Mouse (Mus musculus): ENCODE measurements around the gene Ccdc124. TPM values are rescaled to one million over a fixed set of nuclear protein-coding genes. Genes with fewer than 3 reads are reported as not detected.

Gene Ccdc124
- polyA plus RNA-seq (2016; fragmentation: Nextera tagmentation; extraction: Ambion mirVana) = 131 and 139 TPM in 2 replicates

DNA sequence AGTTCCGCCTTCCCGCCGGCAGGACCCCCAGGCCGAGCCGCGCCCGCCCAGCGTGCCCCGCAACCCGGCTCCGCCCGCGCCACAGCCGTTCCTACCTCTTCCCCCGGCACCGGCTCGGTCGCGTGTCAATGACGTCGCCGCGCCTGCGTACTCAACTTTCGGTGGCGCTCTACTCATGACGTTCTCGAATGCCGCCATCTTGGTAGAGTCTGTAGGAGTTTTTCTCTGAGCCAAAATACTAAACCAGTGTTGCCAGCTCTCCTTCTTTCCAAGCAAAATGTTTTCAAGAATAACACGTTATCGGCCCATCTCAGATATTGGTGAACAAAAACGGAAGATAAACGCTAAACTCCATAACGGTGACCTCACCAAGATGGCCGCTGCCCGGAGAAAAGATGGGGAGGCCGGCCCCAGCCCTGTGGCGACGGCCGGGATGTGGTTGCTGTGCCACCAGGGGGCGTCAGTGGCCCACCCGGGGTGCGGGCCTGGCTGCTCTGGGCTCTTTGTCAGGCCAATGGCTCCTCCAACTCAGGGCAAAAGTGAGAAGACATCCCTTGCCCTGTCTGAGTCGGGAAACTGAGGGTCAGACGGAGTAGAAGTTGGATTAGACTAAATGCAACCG, at the start of gene Ccdc124:
Ccdc124 (minus strand) TSS at position 572 of the 622 bp plus-strand sequence.
- Histone ChIP-seq H3K4me3 (peak within 1 kb of the TSS; percentile 91), H3K4me1 (peaks cover 25% of the 10 kb centered on the region), H3K36me3 (peaks cover 2% of the 10 kb centered on the region; the same call in 1 of the 2 replicates), H3K9me3 (replicated peaks) (no peaks in the 10 kb centered on the region), H3K27me3 (no peaks in the 10 kb centered on the region), H3K27ac (peak within 1 kb of the TSS; percentile 79), H3K4me2 (replicated peaks) (peak within 1 kb of the TSS; percentile 91), H3K9ac (peak within 1 kb of the TSS; percentile 85)
- peak; percentile 88 for ATAC-seq (ENCODE audit: low FRiP score)
- WGBS = under 1% methylated on average over 46 of the region's 46 CpGs

DNA sequence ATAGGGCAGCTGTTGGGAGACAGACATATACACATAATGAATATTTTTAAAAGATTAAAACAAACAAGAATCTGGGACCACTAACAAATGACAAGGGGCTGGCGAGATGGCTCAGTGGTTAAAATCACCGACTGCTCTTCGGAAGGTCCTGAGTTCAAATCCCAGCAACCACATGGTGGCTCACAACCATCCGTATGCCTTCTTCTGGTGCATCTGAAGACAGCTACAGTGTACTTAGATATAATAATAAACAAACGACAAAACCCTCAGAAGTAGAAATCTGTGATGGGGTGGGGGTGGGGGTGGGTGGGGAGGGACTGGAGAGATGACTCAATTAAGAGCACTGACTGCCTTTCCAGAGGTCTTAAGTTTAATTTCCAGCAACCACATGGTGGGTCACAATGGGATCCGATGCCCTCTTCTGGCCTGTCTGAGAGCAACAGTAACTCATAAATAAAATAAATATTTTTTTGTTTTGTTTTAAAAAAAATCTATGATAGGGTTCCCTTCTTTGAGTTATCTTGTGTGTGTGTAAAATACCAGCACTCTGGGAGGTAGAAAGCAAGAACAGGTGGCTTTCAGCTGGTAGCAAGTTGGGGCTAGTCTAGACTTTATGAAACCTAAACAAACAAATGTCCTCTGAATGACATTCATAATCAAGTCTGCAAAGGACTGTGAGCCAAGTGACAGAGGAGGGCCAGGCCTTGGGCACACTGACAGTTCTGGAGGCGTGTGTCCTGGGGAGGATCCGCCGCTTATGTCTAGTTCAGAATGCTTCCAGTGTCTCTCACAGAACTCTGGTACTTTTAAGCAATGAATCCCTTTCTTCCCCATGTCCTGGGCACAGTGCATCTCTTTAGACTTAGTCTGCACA, 46.6 kb upstream of the Ccdc124 start:
- Histone ChIP-seq H3K27me3 (no peaks in the 10 kb centered on the region), H3K4me3 (no peak overlapping the region), H3K9ac (no peak overlapping the region), H3K36me3 (peaks cover 55% of the 10 kb centered on the region), H3K4me2 (replicated peaks) (no peak overlapping the region), H3K4me1 (no peaks in the 10 kb centered on the region), H3K27ac (no peak overlapping the region), H3K9me3 (replicated peaks) (no peaks in the 10 kb centered on the region)
- WGBS = 87% methylated on average over 9 of the region's 9 CpGs
- ATAC-seq (ENCODE audit: low FRiP score) = no peak

DNA sequence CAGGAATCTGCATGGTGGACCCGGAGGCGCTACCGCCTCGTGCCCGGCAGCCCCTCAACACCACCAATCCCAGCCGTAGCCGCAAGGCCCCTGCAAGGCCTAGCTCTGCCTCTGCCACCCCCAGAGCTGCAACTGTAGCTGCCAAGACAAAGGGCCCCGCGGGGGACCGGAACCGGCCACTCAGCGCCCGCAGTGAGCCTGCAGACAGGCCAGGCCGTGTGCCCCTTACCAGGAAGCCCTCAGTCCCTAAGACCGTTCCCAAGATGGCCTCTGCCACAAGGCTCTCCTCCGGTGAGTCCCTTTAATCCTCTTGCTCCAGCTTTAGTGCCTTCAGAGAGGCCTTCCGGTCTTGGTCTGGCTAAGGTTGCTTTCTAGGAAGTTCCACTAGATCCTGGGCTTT, 41.0 kb upstream of the Ccdc124 start:
- Histone ChIP-seq H3K27ac (no peak overlapping the region), H3K9ac (no peak overlapping the region), H3K27me3 (no peaks in the 10 kb centered on the region), H3K4me2 (replicated peaks) (no peak overlapping the region), H3K9me3 (replicated peaks) (no peaks in the 10 kb centered on the region), H3K4me3 (no peak overlapping the region), H3K4me1 (no peaks in the 10 kb centered on the region), H3K36me3 (peaks cover 88% of the 10 kb centered on the region)
- ATAC-seq (ENCODE audit: low FRiP score) = no peak
- WGBS = 85% methylated on average over 17 of the region's 17 CpGs

DNA sequence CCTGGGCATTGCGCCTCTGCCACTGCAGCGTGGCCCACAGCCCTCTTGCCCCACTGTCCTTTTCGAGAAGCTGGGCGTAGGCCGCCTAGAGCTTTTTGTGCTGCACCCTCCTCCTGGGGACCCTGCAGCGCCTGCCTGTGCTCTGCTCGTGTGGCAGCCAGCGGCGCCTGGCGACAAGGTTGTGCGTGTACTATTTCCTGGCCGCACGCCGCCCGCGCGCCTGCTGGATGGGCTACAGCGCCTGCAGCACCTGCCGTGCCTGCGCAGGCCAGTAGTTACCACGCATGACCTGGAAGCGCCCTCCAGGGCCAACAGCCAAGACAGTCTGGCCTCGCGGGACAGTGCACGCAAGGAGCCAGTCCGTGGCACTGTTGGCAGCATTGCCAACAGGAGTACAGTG, 39.8 kb upstream of the Ccdc124 start:
- no peak overlapping the region for H3K4me3 ChIP-seq
- no peak overlapping the region for H3K27ac ChIP-seq
- no peaks in the 10 kb centered on the region for H3K4me1 ChIP-seq
- no peak for ATAC-seq (ENCODE audit: low FRiP score)
- H3K9ac ChIP-seq = no peak overlapping the region
- WGBS = 93% methylated on average over 26 of the region's 26 CpGs
- no peak overlapping the region for H3K4me2 ChIP-seq (replicated peaks)
- H3K36me3 ChIP-seq = peaks cover 82% of the 10 kb centered on the region
- H3K27me3 ChIP-seq = no peaks in the 10 kb centered on the region
- H3K9me3 ChIP-seq (replicated peaks) = no peaks in the 10 kb centered on the region

DNA sequence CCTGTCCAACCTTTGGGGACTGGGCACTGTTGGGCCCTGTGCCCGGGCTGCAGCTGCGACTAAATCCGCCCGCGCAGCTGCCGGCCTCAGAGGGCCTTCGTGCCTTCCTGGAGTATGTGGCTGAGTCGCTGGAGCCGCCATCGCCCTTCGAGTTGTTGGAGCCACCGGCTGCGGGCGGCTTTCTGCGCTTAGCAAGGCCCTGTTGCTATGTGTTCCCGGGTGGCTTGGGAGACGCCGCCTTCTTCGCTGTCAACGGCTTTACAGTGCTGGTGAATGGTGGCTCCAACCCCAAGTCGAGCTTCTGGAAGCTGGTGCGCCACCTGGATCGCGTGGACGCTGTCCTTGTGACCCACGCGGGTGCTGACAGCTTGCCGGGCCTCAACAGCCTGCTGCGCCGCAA, 39.2 kb upstream of the Ccdc124 start:
- no peak overlapping the region for H3K9ac ChIP-seq
- 93% methylated on average over 30 of the region's 30 CpGs for WGBS
- H3K36me3 ChIP-seq = peaks cover 78% of the 10 kb centered on the region
- 0 out of 2 replicates have a peak, but pooled peaks have one; percentile 18 for ATAC-seq (ENCODE audit: low FRiP score)
- H3K4me2 ChIP-seq (replicated peaks) = no peak overlapping the region
- no peaks in the 10 kb centered on the region for H3K27me3 ChIP-seq
- no peaks in the 10 kb centered on the region for H3K4me1 ChIP-seq
- no peak overlapping the region for H3K4me3 ChIP-seq
- no peak overlapping the region for H3K27ac ChIP-seq
- no peaks in the 10 kb centered on the region for H3K9me3 ChIP-seq (replicated peaks)

DNA sequence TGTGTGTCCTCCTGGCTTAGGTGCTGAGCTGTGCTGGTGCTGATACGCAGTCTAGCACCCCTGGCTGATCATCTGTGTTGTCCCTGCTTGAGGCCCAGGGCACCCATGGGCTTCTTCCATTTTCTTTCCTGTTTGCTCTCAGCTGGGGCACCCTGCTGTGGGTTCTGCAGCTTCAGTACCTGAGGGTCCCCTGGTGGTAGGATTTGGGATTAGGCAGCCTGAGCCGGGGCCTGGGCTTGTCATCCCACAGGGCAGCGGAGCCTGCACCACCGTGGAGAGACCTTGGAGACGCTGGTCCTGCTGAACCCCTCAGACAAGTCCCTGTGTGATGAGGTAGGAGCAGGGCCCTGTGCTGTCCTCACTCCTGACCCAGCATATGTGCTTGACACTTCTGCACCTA, 37.9 kb upstream of the Ccdc124 start:
- Histone ChIP-seq H3K36me3 (peaks cover 64% of the 10 kb centered on the region), H3K4me3 (no peak overlapping the region), H3K4me1 (peaks cover 8% of the 10 kb centered on the region), H3K9ac (no peak overlapping the region), H3K27ac (no peak overlapping the region), H3K4me2 (replicated peaks) (no peak overlapping the region), H3K27me3 (no peaks in the 10 kb centered on the region), H3K9me3 (replicated peaks) (no peaks in the 10 kb centered on the region)
- ATAC-seq (ENCODE audit: low FRiP score) = no peak
- 83% methylated on average over 5 of the region's 5 CpGs for WGBS

DNA sequence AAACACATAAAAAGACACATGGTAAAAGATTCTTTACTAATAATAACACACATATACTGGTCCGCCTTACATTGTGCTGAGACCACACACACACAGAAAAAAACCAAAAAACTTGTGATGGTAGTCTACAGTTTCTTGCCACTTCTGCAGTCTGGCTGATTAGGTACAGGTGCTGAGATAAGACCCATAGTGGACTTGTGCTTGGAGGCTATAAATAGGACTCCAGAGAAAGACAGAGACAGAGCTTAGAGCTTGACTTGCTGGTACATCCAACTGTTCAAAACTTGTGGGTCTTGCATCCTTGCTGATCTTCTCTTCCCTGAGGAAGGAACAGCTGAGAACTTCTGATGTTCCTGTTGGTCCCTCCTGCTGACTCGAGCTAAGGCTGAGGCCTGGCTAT, 33.8 kb upstream of the Ccdc124 start:
- ATAC-seq (ENCODE audit: low FRiP score) = no peak
- H3K4me1 ChIP-seq = peaks cover 16% of the 10 kb centered on the region
- H3K27me3 ChIP-seq = peaks cover 19% of the 10 kb centered on the region
- H3K27ac ChIP-seq = no peak overlapping the region
- no peaks in the 10 kb centered on the region for H3K9me3 ChIP-seq (replicated peaks)
- 90% methylated on average over 2 of the region's 2 CpGs for WGBS
- H3K4me2 ChIP-seq (replicated peaks) = no peak overlapping the region
- no peak overlapping the region for H3K4me3 ChIP-seq
- peaks cover 23% of the 10 kb centered on the region for H3K36me3 ChIP-seq
- H3K9ac ChIP-seq = no peak overlapping the region

DNA sequence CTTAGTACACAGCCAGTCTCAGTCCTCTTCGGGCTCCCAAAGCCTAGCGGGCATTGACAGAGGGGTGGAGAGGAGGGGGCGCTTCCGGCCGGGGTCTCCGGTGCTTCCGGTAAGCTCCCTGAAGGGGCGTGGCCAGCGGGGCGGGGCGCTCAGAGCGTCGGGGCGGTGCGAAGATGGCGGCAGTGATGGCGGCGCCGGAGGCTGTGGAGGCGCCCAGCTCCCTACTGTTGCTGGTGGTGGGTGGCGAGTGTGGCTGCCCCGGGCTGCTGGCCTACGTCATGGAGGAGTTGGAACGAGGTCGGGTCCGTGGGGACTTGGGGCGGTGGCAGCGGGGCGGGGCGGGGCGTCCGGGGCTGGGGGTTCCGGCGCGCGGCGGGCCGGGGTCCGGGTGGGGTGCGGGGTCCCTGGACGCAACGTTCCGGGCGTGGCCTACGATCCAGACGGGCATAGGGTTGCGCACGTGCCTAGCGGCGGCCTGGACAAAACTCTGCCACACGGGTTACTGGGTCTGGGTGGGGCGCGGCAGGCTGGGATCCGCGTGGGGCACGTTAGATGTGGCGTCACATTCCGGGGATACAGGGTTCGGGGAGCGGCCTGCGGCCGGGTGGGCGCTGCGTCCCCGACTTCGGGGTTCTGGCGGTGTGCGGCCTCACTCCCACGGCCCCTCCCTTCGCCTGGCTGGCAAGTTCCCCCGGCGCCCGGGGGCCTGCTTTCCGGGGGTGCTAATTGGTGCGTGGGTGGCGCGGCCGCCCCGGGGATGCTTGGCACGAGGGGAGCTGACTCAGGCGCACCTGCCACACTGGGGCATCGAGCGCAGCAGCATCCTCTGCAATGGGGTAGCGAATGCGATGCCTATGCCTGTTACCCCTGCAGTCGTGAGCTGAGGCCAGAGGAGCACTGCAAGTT, 32.3 kb upstream of the Ccdc124 start, which contains the start of gene Map1s:
Map1s (plus strand) TSS at position 102 of the 906 bp plus-strand sequence.
- H3K4me1 ChIP-seq = peaks cover 16% of the 10 kb centered on the region
- peak within 1 kb of the TSS; percentile 94 for H3K4me2 ChIP-seq (replicated peaks)
- H3K9ac ChIP-seq = peak within 1 kb of the TSS; percentile 92
- H3K9me3 ChIP-seq (replicated peaks) = no peaks in the 10 kb centered on the region
- ATAC-seq (ENCODE audit: low FRiP score) = peak; percentile 95
- H3K27ac ChIP-seq = peak within 1 kb of the TSS; percentile 87
- peaks cover 27% of the 10 kb centered on the region for H3K27me3 ChIP-seq
- H3K36me3 ChIP-seq = peaks cover 9% of the 10 kb centered on the region; the same call in 1 of the 2 replicates
- peak within 1 kb of the TSS; percentile 74 for H3K4me3 ChIP-seq
- WGBS = under 1% methylated on average over 70 of the region's 86 CpGs

DNA sequence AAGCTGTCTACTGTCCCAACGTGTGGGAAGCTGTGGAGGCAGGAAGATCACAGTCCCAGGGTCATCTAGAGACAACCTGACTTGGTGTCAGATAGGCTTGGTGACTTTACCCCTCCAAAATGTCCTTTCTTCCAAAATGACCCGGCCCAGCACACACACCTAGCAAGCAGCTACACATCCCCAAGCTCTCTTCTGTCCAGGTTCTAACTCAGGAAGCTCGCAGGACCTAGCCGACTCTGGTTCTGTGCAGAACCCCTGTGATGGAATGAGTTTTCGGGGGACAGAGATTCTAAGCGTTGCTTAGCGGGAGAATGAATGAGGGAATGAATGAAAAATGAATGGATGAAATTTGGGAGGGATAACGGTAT, 31.7 kb upstream of the Ccdc124 start:
- peaks cover 16% of the 10 kb centered on the region for H3K4me1 ChIP-seq
- WGBS = 20% methylated on average over 8 of the region's 8 CpGs
- peak overlapping the region; percentile 92 for H3K9ac ChIP-seq
- peak overlapping the region; percentile 74 for H3K4me3 ChIP-seq
- peak overlapping the region; percentile 94 for H3K4me2 ChIP-seq (replicated peaks)
- ATAC-seq (ENCODE audit: low FRiP score) = peak; percentile 53
- H3K27ac ChIP-seq = peak overlapping the region; percentile 87; the same call in 1 of the 2 replicates
- no peaks in the 10 kb centered on the region for H3K9me3 ChIP-seq (replicated peaks)
- H3K36me3 ChIP-seq = 0 out of 2 replicates have a peak, but pooled peaks cover 4% of the 10 kb centered on the region
- H3K27me3 ChIP-seq = peaks cover 27% of the 10 kb centered on the region

DNA sequence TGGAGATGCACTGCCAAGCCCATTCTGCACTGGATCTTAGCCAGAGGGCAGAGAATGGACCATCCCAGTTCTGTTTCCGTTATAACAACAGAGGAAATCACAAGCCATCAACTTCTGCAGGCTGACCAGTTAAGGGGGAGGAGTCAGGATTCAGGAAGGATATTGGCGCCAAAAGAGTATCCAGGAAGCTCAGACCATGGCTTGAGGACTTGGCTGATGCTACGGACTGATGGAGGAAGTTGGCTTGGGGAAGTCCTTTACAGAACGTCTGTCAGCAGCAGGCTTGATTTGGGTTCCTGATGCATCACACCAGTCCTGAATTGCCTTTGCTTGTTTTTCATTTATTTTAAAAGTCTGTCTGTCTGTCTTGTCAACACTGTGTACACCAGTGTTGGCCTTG, 30.8 kb upstream of the Ccdc124 start:
- 70% methylated on average over 4 of the region's 4 CpGs for WGBS
- Histone ChIP-seq H3K27ac (no peak overlapping the region), H3K4me1 (peaks cover 16% of the 10 kb centered on the region), H3K27me3 (peaks cover 27% of the 10 kb centered on the region), H3K36me3 (0 out of 2 replicates have a peak, but pooled peaks cover 4% of the 10 kb centered on the region), H3K4me3 (no peak overlapping the region), H3K4me2 (replicated peaks) (no peak overlapping the region), H3K9ac (no peak overlapping the region), H3K9me3 (replicated peaks) (no peaks in the 10 kb centered on the region)
- no peak for ATAC-seq (ENCODE audit: low FRiP score)

DNA sequence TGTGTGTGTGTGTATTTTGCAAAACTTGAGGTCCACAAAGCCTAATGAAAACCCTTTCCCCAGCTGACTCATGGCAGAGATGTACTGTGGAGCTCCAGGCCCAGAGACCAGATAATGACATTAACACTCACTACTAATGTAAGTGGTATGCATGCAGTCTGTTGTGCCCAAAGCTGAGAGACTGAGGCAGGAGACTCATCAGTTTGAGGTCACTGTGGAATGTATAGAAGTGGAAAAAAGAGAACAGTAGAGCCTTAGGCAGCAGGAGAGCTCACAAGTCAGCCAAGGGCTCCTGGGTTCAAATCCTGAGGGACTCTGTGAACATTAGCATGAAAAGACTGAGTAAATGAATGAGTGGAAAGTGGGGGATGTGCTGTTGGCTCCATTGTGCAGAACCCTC, 29.8 kb upstream of the Ccdc124 start:
- H3K27me3 ChIP-seq = peaks cover 27% of the 10 kb centered on the region
- H3K9ac ChIP-seq = no peak overlapping the region
- H3K4me3 ChIP-seq = no peak overlapping the region

DNA sequence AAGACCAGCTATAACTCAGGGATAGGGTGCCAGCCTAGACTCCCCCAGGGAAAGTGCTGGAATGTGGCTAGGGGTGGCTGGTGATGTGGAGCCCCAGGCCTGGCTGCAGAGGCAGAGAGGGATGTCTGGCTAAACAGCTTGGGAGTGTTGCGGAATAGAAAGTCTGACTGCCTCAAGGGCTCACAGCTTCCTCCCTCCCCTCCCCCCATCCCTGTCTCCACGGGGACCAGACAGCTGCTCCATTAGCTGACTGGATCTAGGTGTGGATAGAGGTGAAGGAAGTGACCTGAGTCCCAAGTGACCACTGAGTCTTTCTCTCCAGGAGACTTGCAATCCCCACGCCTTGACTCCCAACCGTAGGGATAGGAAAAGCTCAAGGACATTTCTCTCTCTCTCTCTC, 29.4 kb upstream of the Ccdc124 start:
- ATAC-seq (ENCODE audit: low FRiP score) = no peak
- WGBS = 59% methylated on average over 4 of the region's 4 CpGs
- Histone ChIP-seq H3K9ac (peak overlapping the region; percentile 45; the same call in 1 of the 2 replicates), H3K9me3 (replicated peaks) (no peaks in the 10 kb centered on the region), H3K27ac (no peak overlapping the region), H3K4me3 (no peak overlapping the region), H3K4me1 (peaks cover 22% of the 10 kb centered on the region), H3K36me3 (no peaks in the 10 kb centered on the region), H3K27me3 (peaks cover 27% of the 10 kb centered on the region), H3K4me2 (replicated peaks) (no peak overlapping the region)

More for the DNA sequence above, 29.8 kb upstream of the Ccdc124 start:
- Histone ChIP-seq H3K9me3 (replicated peaks) (no peaks in the 10 kb centered on the region), H3K36me3 (no peaks in the 10 kb centered on the region), H3K4me2 (replicated peaks) (no peak overlapping the region), H3K27ac (no peak overlapping the region), H3K4me1 (peaks cover 18% of the 10 kb centered on the region)
- ATAC-seq (ENCODE audit: low FRiP score) = no peak

Data from hindbrain, embryonic 12.5 days (tissue).